Mouse (Mus musculus): ENCODE measurements around the gene Rps19bp1. TPM values are rescaled to one million over a fixed set of nuclear protein-coding genes. Genes with fewer than 3 reads are reported as not detected.

Rps19bp1 gene
- polyA plus RNA-seq, 1 experiment from 2014 or later, result 62.7 TPM

DNA sequence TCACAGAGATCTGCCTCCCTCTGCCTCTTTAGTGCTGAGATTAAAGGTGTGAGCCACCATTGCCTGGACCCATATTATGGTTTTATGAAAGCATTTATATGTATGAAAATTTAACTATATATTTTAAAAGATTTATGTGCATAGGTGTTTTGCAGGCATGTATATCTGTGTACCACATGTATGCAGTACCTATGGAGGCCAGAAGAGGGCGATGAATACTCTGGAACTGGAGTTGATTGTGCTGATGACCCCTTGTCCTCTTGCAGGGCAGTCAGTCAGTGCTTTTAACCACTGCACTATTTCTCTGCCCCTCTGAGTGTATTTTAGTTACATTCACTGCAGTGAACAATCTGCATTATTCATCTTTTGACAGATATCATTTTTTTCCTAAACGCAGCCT lies 38.3 kb downstream of the Rps19bp1 start:
- H3K9me3 ChIP-seq (replicated peaks; ENCODE audit: low read length), result no peaks in the 10 kb centered on the region
- H3K4me2 ChIP-seq (ENCODE audit: low read length), result no peak overlapping the region
- ATAC-seq (replicated peaks; ENCODE audit: low FRiP score, low read depth), result no peak; the same call in 1 of the 2 replicates
- no peaks in the 10 kb centered on the region for H3K27me3 ChIP-seq (ENCODE audit: insufficient read depth, low read length)
- H3K36me3 ChIP-seq (ENCODE audit: insufficient read depth, low read length), result no peaks in the 10 kb centered on the region
- DNase-seq (ENCODE audit: low spot score), result peak; percentile 82
- 42% methylated on average over 2 of the region's 2 CpGs for WGBS
- H3K4me1 ChIP-seq (replicated peaks; ENCODE audit: insufficient read depth, low read length), result no peaks in the 10 kb centered on the region
- peak; percentile 83 for TF ChIP-seq CTCF (IDR thresholded peaks at IDR 0.05; ENCODE audit: low read depth)
- H3K27ac ChIP-seq, result no peak overlapping the region
- H3K9ac ChIP-seq (ENCODE audit: low read depth, low read length), result no peak overlapping the region
- no peak overlapping the region for H3K4me3 ChIP-seq (replicated peaks; ENCODE audit: low read depth, low read length)

DNA sequence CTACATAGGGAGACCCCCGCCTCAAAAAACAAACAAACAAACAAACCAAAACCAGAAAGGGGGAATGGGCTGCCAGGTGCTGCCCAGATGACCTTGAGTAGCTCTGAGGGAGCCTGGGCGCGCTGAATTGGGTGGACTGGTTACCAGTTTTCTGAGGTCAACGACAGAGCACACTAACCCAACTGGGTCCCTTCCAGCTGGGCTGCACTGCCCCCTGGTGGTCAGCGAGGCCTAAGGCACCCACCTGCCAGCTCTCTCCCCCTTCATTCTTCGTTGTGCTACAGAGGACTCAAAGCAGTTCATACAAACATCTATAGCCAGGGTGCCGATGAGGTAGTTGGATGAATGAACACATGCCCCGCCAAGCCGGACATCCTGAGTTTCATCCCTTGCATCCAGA lies 38.9 kb downstream of the Rps19bp1 start:
- 21% methylated on average over 9 of the region's 9 CpGs for WGBS
- Histone ChIP-seq H3K9ac (ENCODE audit: low read depth, low read length) (no peak overlapping the region), H3K36me3 (ENCODE audit: insufficient read depth, low read length) (no peaks in the 10 kb centered on the region), H3K4me1 (replicated peaks; ENCODE audit: insufficient read depth, low read length) (no peaks in the 10 kb centered on the region), H3K27ac (no peak overlapping the region), H3K4me3 (replicated peaks; ENCODE audit: low read depth, low read length) (no peak overlapping the region), H3K4me2 (ENCODE audit: low read length) (no peak overlapping the region), H3K27me3 (ENCODE audit: insufficient read depth, low read length) (no peaks in the 10 kb centered on the region), H3K9me3 (replicated peaks; ENCODE audit: low read length) (no peaks in the 10 kb centered on the region)
- ATAC-seq (replicated peaks; ENCODE audit: low FRiP score, low read depth) (peak; percentile 72), DNase-seq (ENCODE audit: low spot score) (peak; percentile 82)
- peak; percentile 97 for TF ChIP-seq CTCF (IDR thresholded peaks at IDR 0.05; ENCODE audit: low read depth)

DNA sequence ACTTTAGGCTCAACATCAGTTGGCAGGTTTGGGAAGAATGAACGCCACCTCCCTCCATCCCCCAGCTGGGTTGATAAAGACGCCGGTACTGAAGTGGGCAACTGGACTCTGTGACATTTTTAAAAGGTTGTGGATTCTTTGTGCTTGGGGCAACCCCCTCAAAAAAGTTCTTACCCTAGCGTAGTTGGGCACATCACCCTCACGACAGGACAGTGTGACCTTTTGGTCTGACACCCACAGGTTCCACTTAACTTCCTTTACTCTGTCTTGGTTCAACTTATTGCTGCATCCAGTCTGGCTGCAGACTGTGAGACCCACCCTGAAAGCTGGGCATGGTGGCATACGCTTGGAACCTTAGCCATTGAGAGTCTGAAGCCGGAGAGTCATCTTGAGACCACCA lies 40.4 kb downstream of the Rps19bp1 start:
- Histone ChIP-seq H3K9me3 (replicated peaks; ENCODE audit: low read length) (no peaks in the 10 kb centered on the region), H3K27me3 (ENCODE audit: insufficient read depth, low read length) (no peaks in the 10 kb centered on the region), H3K4me1 (replicated peaks; ENCODE audit: insufficient read depth, low read length) (no peaks in the 10 kb centered on the region), H3K27ac (no peak overlapping the region), H3K9ac (ENCODE audit: low read depth, low read length) (no peak overlapping the region), H3K36me3 (ENCODE audit: insufficient read depth, low read length) (no peaks in the 10 kb centered on the region), H3K4me3 (replicated peaks; ENCODE audit: low read depth, low read length) (no peak overlapping the region), H3K4me2 (ENCODE audit: low read length) (no peak overlapping the region)
- WGBS, result 85% methylated on average over 7 of the region's 7 CpGs
- no peak for ATAC-seq (replicated peaks; ENCODE audit: low FRiP score, low read depth)
- no peak for TF ChIP-seq CTCF (IDR thresholded peaks at IDR 0.05; ENCODE audit: low read depth)
- no peak for DNase-seq (ENCODE audit: low spot score)

DNA sequence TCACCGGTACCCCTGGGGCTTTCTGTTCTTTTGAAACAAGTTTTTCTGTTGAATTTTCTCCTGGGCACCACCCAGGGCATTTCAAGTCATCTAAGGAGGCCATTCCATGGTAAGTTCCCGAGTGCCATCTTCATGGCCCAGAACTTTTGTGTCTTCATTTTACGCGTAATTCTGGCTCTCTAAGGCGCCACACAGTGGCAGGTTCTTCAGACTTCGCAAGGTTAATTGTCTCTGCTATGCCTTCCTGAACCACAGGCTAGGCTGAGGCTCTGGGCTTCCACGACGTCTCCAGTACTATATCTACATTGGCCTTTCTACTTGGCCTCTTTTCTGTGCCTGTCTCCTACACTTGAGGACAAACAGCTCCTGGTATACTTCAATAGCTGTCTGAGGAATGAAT lies 43.1 kb downstream of the Rps19bp1 start:
- no peaks in the 10 kb centered on the region for H3K9me3 ChIP-seq (replicated peaks; ENCODE audit: low read length)
- H3K9ac ChIP-seq (ENCODE audit: low read depth, low read length), result no peak overlapping the region
- TF ChIP-seq CTCF (IDR thresholded peaks at IDR 0.05; ENCODE audit: low read depth), result peak; percentile 16; the same call in 1 of the 2 replicates
- WGBS, result 67% methylated on average over 8 of the region's 8 CpGs
- no peak for DNase-seq (ENCODE audit: low spot score)
- H3K27ac ChIP-seq, result no peak overlapping the region
- H3K4me3 ChIP-seq (replicated peaks; ENCODE audit: low read depth, low read length), result no peak overlapping the region
- H3K27me3 ChIP-seq (ENCODE audit: insufficient read depth, low read length), result no peaks in the 10 kb centered on the region
- no peaks in the 10 kb centered on the region for H3K4me1 ChIP-seq (replicated peaks; ENCODE audit: insufficient read depth, low read length)
- no peak for ATAC-seq (replicated peaks; ENCODE audit: low FRiP score, low read depth)
- no peaks in the 10 kb centered on the region for H3K36me3 ChIP-seq (ENCODE audit: insufficient read depth, low read length)
- H3K4me2 ChIP-seq (ENCODE audit: low read length), result no peak overlapping the region

DNA sequence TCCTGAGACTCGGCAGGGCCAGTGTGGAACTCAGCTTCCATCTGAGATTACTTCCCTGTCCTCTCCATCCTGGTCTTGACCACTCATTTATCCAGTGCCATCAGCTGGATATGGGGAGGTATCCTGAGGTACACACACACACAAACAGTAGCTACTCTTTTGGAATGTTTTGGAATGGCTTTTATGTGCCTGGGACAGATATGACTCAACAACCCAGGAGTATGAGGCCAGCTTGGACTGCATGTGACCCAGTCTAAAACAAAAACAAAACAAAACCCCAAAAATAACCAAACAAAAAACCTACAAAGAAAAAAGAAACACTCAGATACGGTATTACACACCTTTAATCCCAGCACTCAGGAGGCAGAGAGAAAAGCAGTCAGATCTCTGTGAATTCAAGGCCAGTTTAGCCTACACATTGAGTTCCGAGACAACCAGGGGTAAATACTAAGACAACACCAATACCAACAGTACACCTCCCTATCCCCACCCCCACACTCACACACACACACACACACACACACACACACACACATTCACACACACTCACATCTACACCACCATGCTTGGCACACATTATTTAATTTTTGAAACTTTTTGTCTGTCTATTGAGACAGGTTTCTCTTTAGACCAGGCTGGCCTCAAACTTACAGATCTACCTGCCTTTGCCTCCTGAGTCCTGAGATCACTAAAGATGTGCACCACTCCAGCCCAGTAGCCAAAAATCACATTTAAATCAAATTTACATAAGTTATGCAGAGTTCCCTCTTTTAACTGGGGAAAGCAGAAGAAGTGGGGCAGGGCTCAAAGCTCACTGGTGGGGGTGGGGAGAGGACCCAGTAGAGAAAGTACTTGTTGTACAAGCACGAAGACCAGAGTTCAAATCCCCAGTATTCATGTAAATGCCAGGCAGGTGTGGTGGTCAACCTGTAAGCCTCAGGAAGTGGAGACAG lies 44.1 kb downstream of the Rps19bp1 start:
- Histone ChIP-seq H3K9ac (ENCODE audit: low read depth, low read length) (no peak overlapping the region), H3K27me3 (ENCODE audit: insufficient read depth, low read length) (no peaks in the 10 kb centered on the region), H3K4me3 (replicated peaks; ENCODE audit: low read depth, low read length) (no peak overlapping the region), H3K4me1 (replicated peaks; ENCODE audit: insufficient read depth, low read length) (no peaks in the 10 kb centered on the region), H3K9me3 (replicated peaks; ENCODE audit: low read length) (no peaks in the 10 kb centered on the region), H3K27ac (peak overlapping the region; percentile 54), H3K4me2 (ENCODE audit: low read length) (peak overlapping the region; percentile 16; the same call in 1 of the 2 replicates), H3K36me3 (ENCODE audit: insufficient read depth, low read length) (no peaks in the 10 kb centered on the region)
- no peak for DNase-seq (ENCODE audit: low spot score)
- no peak for TF ChIP-seq CTCF (IDR thresholded peaks at IDR 0.05; ENCODE audit: low read depth)
- no peak for ATAC-seq (replicated peaks; ENCODE audit: low FRiP score, low read depth)
- 58% methylated on average over 4 of the region's 4 CpGs for WGBS

DNA sequence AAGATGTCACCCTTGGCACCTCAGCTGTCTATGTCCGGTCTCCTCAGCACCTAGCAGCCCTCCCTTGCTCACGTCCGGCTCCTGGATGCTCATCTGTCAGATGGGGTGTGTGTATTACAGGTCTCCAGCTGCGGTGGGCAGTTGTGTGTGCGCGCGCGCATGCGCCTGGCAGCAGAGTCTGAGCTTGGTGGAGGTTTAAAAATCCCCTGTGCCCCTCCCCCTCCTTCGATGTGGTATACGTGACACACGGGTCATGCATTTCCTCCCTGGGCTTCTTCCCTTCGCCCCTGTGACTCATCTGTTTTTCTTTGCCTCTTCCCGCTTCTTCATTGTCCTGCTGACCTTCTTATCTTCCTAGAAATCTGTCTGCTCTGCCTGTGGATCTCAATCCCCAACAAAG lies 44.9 kb downstream of the Rps19bp1 start:
- Histone ChIP-seq H3K9ac (ENCODE audit: low read depth, low read length) (peak overlapping the region; percentile 20; the same call in 1 of the 2 replicates), H3K36me3 (ENCODE audit: insufficient read depth, low read length) (no peaks in the 10 kb centered on the region), H3K4me3 (replicated peaks; ENCODE audit: low read depth, low read length) (no peak overlapping the region), H3K4me1 (replicated peaks; ENCODE audit: insufficient read depth, low read length) (no peaks in the 10 kb centered on the region), H3K9me3 (replicated peaks; ENCODE audit: low read length) (no peaks in the 10 kb centered on the region), H3K27ac (peak overlapping the region; percentile 54; the same call in 1 of the 2 replicates), H3K27me3 (ENCODE audit: insufficient read depth, low read length) (no peaks in the 10 kb centered on the region), H3K4me2 (ENCODE audit: low read length) (peak overlapping the region; percentile 16; the same call in 1 of the 2 replicates)
- WGBS, result 25% methylated on average over 14 of the region's 14 CpGs
- no peak; the same call in 1 of the 2 replicates for ATAC-seq (replicated peaks; ENCODE audit: low FRiP score, low read depth)
- TF ChIP-seq CTCF (IDR thresholded peaks at IDR 0.05; ENCODE audit: low read depth), result no peak
- DNase-seq (ENCODE audit: low spot score), result peak; percentile 42

Measured in kidney, postnatal 0 days (tissue).